Mouse (Mus musculus): ENCODE data around the gene Abca1. TPM values are rescaled to one million over a fixed set of nuclear protein-coding genes. Genes with fewer than 3 reads are reported as not detected.

Abca1 gene
- polyA plus RNA-seq, 1 experiment from 2014 or later: 16.4 TPM

GRCm38 (mm10) chr4:53085634-53086033, 74.1 kb downstream of the Abca1 start:
- Histone ChIP-seq H3K27me3 (replicated peaks; ENCODE audit: control insufficient read depth, insufficient read depth, low read length) (no peaks in the 10 kb centered on the region), H3K4me3 (ENCODE audit: low read depth, low read length) (no peak overlapping the region), H3K4me2 (ENCODE audit: low read depth, low read length) (no peak overlapping the region), H3K4me1 (ENCODE audit: control insufficient read depth, insufficient read depth, low read length) (no peaks in the 10 kb centered on the region), H3K36me3 (ENCODE audit: control insufficient read depth, insufficient read depth, low read length) (peaks cover 67% of the 10 kb centered on the region), H3K9ac (ENCODE audit: low read depth, low read length) (no peak overlapping the region), H3K9me3 (ENCODE audit: control insufficient read depth, low read length) (no peaks in the 10 kb centered on the region), H3K27ac (replicated peaks; ENCODE audit: low read depth, low read length) (no peak overlapping the region)
- WGBS: 67% methylated on average over 4 of the region's 4 CpGs
- DNase-seq (ENCODE audit: low spot score) (no peak), ATAC-seq (ENCODE audit: low read depth) (no peak)

- no peak overlapping the region for H3K27ac ChIP-seq (replicated peaks; ENCODE audit: low read depth, low read length)
- H3K4me1 ChIP-seq (ENCODE audit: control insufficient read depth, insufficient read depth, low read length): no peaks in the 10 kb centered on the region
- no peak overlapping the region for H3K4me2 ChIP-seq (ENCODE audit: low read depth, low read length)
- no peak overlapping the region for H3K4me3 ChIP-seq (ENCODE audit: low read depth, low read length)
- H3K36me3 ChIP-seq (ENCODE audit: control insufficient read depth, insufficient read depth, low read length): peaks cover 66% of the 10 kb centered on the region
- DNase-seq (ENCODE audit: low spot score) (no peak), ATAC-seq (ENCODE audit: low read depth) (no peak)
- WGBS: 92% methylated on average over 2 of the region's 2 CpGs
- no peaks in the 10 kb centered on the region for H3K27me3 ChIP-seq (replicated peaks; ENCODE audit: control insufficient read depth, insufficient read depth, low read length)
- H3K9ac ChIP-seq (ENCODE audit: low read depth, low read length): no peak overlapping the region
- no peaks in the 10 kb centered on the region for H3K9me3 ChIP-seq (ENCODE audit: control insufficient read depth, low read length)
These were observed 76.6 kb downstream of the Abca1 start for GRCm38 (mm10) chr4:53083071-53083470.

GRCm38 (mm10) chr4:53082451-53082850, 77.2 kb downstream of the Abca1 start:
- no peak for DNase-seq (ENCODE audit: low spot score)
- Histone ChIP-seq H3K9me3 (ENCODE audit: control insufficient read depth, low read length) (no peaks in the 10 kb centered on the region), H3K4me2 (ENCODE audit: low read depth, low read length) (no peak overlapping the region), H3K4me3 (ENCODE audit: low read depth, low read length) (no peak overlapping the region), H3K27ac (replicated peaks; ENCODE audit: low read depth, low read length) (no peak overlapping the region), H3K36me3 (ENCODE audit: control insufficient read depth, insufficient read depth, low read length) (peaks cover 72% of the 10 kb centered on the region), H3K9ac (ENCODE audit: low read depth, low read length) (no peak overlapping the region), H3K4me1 (ENCODE audit: control insufficient read depth, insufficient read depth, low read length) (no peaks in the 10 kb centered on the region), H3K27me3 (replicated peaks; ENCODE audit: control insufficient read depth, insufficient read depth, low read length) (no peaks in the 10 kb centered on the region)
- ATAC-seq (ENCODE audit: low read depth): no peak
- 87% methylated on average over 7 of the region's 7 CpGs for WGBS

- no peak overlapping the region for H3K4me3 ChIP-seq (ENCODE audit: low read depth, low read length)
- H3K9ac ChIP-seq (ENCODE audit: low read depth, low read length): no peak overlapping the region
- H3K4me2 ChIP-seq (ENCODE audit: low read depth, low read length): no peak overlapping the region
- H3K36me3 ChIP-seq (ENCODE audit: control insufficient read depth, insufficient read depth, low read length): peaks cover 77% of the 10 kb centered on the region
- DNase-seq (ENCODE audit: low spot score) (no peak), ATAC-seq (ENCODE audit: low read depth) (no peak)
- WGBS: 92% methylated on average over 11 of the region's 11 CpGs
- no peaks in the 10 kb centered on the region for H3K4me1 ChIP-seq (ENCODE audit: control insufficient read depth, insufficient read depth, low read length)
- no peak overlapping the region for H3K27ac ChIP-seq (replicated peaks; ENCODE audit: low read depth, low read length)
- no peaks in the 10 kb centered on the region for H3K27me3 ChIP-seq (replicated peaks; ENCODE audit: control insufficient read depth, insufficient read depth, low read length)
- no peaks in the 10 kb centered on the region for H3K9me3 ChIP-seq (ENCODE audit: control insufficient read depth, low read length)
These were observed 77.8 kb downstream of the Abca1 start for GRCm38 (mm10) chr4:53081851-53082250.

- DNase-seq (ENCODE audit: low spot score): no peak
- WGBS: 77% methylated on average over 3 of the region's 3 CpGs
These were observed 79.4 kb downstream of the Abca1 start for GRCm38 (mm10) chr4:53080290-53080689.

GRCm38 (mm10) chr4:53078793-53079310, 80.8 kb downstream of the Abca1 start:
- Histone ChIP-seq H3K9me3 (ENCODE audit: control insufficient read depth, low read length) (no peaks in the 10 kb centered on the region), H3K4me1 (ENCODE audit: control insufficient read depth, insufficient read depth, low read length) (no peaks in the 10 kb centered on the region), H3K4me2 (ENCODE audit: low read depth, low read length) (no peak overlapping the region), H3K9ac (ENCODE audit: low read depth, low read length) (no peak overlapping the region), H3K27ac (replicated peaks; ENCODE audit: low read depth, low read length) (no peak overlapping the region), H3K4me3 (ENCODE audit: low read depth, low read length) (no peak overlapping the region), H3K36me3 (ENCODE audit: control insufficient read depth, insufficient read depth, low read length) (peaks cover 91% of the 10 kb centered on the region), H3K27me3 (replicated peaks; ENCODE audit: control insufficient read depth, insufficient read depth, low read length) (no peaks in the 10 kb centered on the region)
- DNase-seq (ENCODE audit: low spot score): no peak
- no peak for ATAC-seq (ENCODE audit: low read depth)
- 59% methylated on average over 2 of the region's 2 CpGs for WGBS

More at GRCm38 (mm10) chr4:53080290-53080689, 79.4 kb downstream of the Abca1 start:
- Histone ChIP-seq H3K27me3 (replicated peaks; ENCODE audit: control insufficient read depth, insufficient read depth, low read length) (no peaks in the 10 kb centered on the region), H3K36me3 (ENCODE audit: control insufficient read depth, insufficient read depth, low read length) (peaks cover 88% of the 10 kb centered on the region), H3K4me3 (ENCODE audit: low read depth, low read length) (no peak overlapping the region), H3K4me1 (ENCODE audit: control insufficient read depth, insufficient read depth, low read length) (no peaks in the 10 kb centered on the region), H3K9ac (ENCODE audit: low read depth, low read length) (no peak overlapping the region), H3K9me3 (ENCODE audit: control insufficient read depth, low read length) (no peaks in the 10 kb centered on the region), H3K27ac (replicated peaks; ENCODE audit: low read depth, low read length) (no peak overlapping the region), H3K4me2 (ENCODE audit: low read depth, low read length) (no peak overlapping the region)
- no peak for ATAC-seq (ENCODE audit: low read depth)

GRCm38 (mm10) chr4:53076788-53077350, 82.8 kb downstream of the Abca1 start:
- no peaks in the 10 kb centered on the region for H3K9me3 ChIP-seq (ENCODE audit: control insufficient read depth, low read length)
- H3K27ac ChIP-seq (replicated peaks; ENCODE audit: low read depth, low read length): no peak overlapping the region
- H3K4me1 ChIP-seq (ENCODE audit: control insufficient read depth, insufficient read depth, low read length): no peaks in the 10 kb centered on the region
- H3K9ac ChIP-seq (ENCODE audit: low read depth, low read length): no peak overlapping the region
- H3K4me2 ChIP-seq (ENCODE audit: low read depth, low read length): no peak overlapping the region
- no peaks in the 10 kb centered on the region for H3K27me3 ChIP-seq (replicated peaks; ENCODE audit: control insufficient read depth, insufficient read depth, low read length)
- WGBS: 94% methylated on average over 4 of the region's 4 CpGs
- H3K4me3 ChIP-seq (ENCODE audit: low read depth, low read length): no peak overlapping the region
- no peak for ATAC-seq (ENCODE audit: low read depth)
- no peak for DNase-seq (ENCODE audit: low spot score)
- peaks cover 87% of the 10 kb centered on the region for H3K36me3 ChIP-seq (ENCODE audit: control insufficient read depth, insufficient read depth, low read length)

GRCm38 (mm10) chr4:53073025-53073424, 86.7 kb downstream of the Abca1 start:
- no peaks in the 10 kb centered on the region for H3K4me1 ChIP-seq (ENCODE audit: control insufficient read depth, insufficient read depth, low read length)
- no peak overlapping the region for H3K4me3 ChIP-seq (ENCODE audit: low read depth, low read length)
- ATAC-seq (ENCODE audit: low read depth): no peak
- H3K27me3 ChIP-seq (replicated peaks; ENCODE audit: control insufficient read depth, insufficient read depth, low read length): no peaks in the 10 kb centered on the region
- no peaks in the 10 kb centered on the region for H3K9me3 ChIP-seq (ENCODE audit: control insufficient read depth, low read length)
- no peak overlapping the region for H3K9ac ChIP-seq (ENCODE audit: low read depth, low read length)
- no peak overlapping the region for H3K27ac ChIP-seq (replicated peaks; ENCODE audit: low read depth, low read length)
- peaks cover 83% of the 10 kb centered on the region for H3K36me3 ChIP-seq (ENCODE audit: control insufficient read depth, insufficient read depth, low read length)
- 92% methylated on average over 7 of the region's 7 CpGs for WGBS
- DNase-seq (ENCODE audit: low spot score): no peak
- H3K4me2 ChIP-seq (ENCODE audit: low read depth, low read length): no peak overlapping the region

GRCm38 (mm10) chr4:53062301-53063008, 97.2 kb downstream of the Abca1 start:
- Histone ChIP-seq H3K27ac (replicated peaks; ENCODE audit: low read depth, low read length) (no peak overlapping the region), H3K4me1 (ENCODE audit: control insufficient read depth, insufficient read depth, low read length) (no peaks in the 10 kb centered on the region), H3K4me3 (ENCODE audit: low read depth, low read length) (no peak overlapping the region), H3K9me3 (ENCODE audit: control insufficient read depth, low read length) (no peaks in the 10 kb centered on the region), H3K36me3 (ENCODE audit: control insufficient read depth, insufficient read depth, low read length) (peaks cover 85% of the 10 kb centered on the region), H3K4me2 (ENCODE audit: low read depth, low read length) (no peak overlapping the region), H3K27me3 (replicated peaks; ENCODE audit: control insufficient read depth, insufficient read depth, low read length) (no peaks in the 10 kb centered on the region), H3K9ac (ENCODE audit: low read depth, low read length) (no peak overlapping the region)
- WGBS: 75% methylated on average over 7 of the region's 7 CpGs
- DNase-seq (ENCODE audit: low spot score): no peak
- no peak for ATAC-seq (ENCODE audit: low read depth)

All from embryonic facial prominence, embryonic 14.5 days (tissue).